Mouse (Mus musculus) C2C12 (cell line): ENCODE measurements around the gene Foxn3.

ENCODE experiments used
- CEBPB ChIP-seq: IDR thresholded peaks from one replicate; pipeline ENCODE4 v1.6.1; 2011; ENCODE audit warnings: low read depth, mild to moderate bottlenecking, control low read depth, moderate library complexity
- CTCF ChIP-seq: IDR thresholded peaks from one replicate; pipeline ENCODE4 v1.5.1; 2011; ENCODE audit not compliant: control insufficient read depth, insufficient read depth, insufficient read length
- MAX ChIP-seq: IDR thresholded peaks from one replicate; pipeline ENCODE4 v1.6.1; 2011; ENCODE audit warnings: mild to moderate bottlenecking, control low read depth
- MYOG ChIP-seq: IDR thresholded peaks from one replicate; pipeline ENCODE4 v1.6.1; 2011; ENCODE audit not compliant: control insufficient read depth, insufficient read length; ENCODE audit errors: extremely low read depth
- USF1 ChIP-seq: IDR thresholded peaks from one replicate; pipeline ENCODE4 v1.6.1; 2011; ENCODE audit warnings: low read depth, mild to moderate bottlenecking, control low read depth, moderate library complexity

GRCm38 (mm10) chr12:99166091-99166490 lies 397.3 kb downstream of the Foxn3 start:
- TF ChIP-seq CTCF (no peak), MAX (no peak), CEBPB (no peak), USF1 (no peak), MYOG (no peak)
